ENCODE assay signal across 11 mouse cellular contexts in genomic region chr2:128709264-128709663, GRCm38 (mm10). TPM values are rescaled to one million over a fixed set of nuclear protein-coding genes. Genes with fewer than 3 reads are reported as not detected.
DNase-seq lines count a peak whose midpoint lies in the region; ATAC-seq and TF ChIP-seq lines count a peak whose summit lies in the region.
"Had no signal": no experiment of that assay in that cellular context is flagged by ENCODE, and none has a peak within 500 bp of the region (broad histone marks: within the 10 kb centered on the region; RNA-seq: fewer than 3 reads in every experiment).

No protein-coding gene starts in this region.

- no peak for TF ChIP-seq CTCF in Patski (IDR thresholded peaks at IDR 0.05)
- no peak for TF ChIP-seq CTCF in cortical plate, adult 2 months (IDR thresholded peaks at IDR 0.05; ENCODE audit: extremely low read depth, insufficient read depth, low read length)

- peaks cover 3% of the 10 kb centered on the region; the same call in 1 of the 2 replicates for H3K4me1 ChIP-seq in cortical plate, adult 2 months (ENCODE audit: control insufficient read depth, insufficient read depth, low read length)

- H3K27me3 ChIP-seq in Patski, result peaks cover 6% of the 10 kb centered on the region
- H3K27me3 ChIP-seq: liver, embryonic 15.5 days had no signal

- peak overlapping the region; percentile 15; the same call in 1 of the 2 replicates for H3K27ac ChIP-seq in cortical plate, adult 2 months (ENCODE audit: insufficient read depth, low read length)
- H3K27ac ChIP-seq: hindbrain, embryonic 14.5 days had no signal

- no peak for TF ChIP-seq POLR2A in cortical plate, adult 2 months (IDR thresholded peaks at IDR 0.05; ENCODE audit: extremely low read depth, insufficient read depth, low read length)

- H3K4me3 ChIP-seq in cortical plate, adult 2 months (ENCODE audit: insufficient read depth, low read length), result no peak overlapping the region
- H3K4me3 ChIP-seq: liver, embryonic 15.5 days had no signal

- POLR2A ChIA-PET in Patski (lab: Charles Lee), result interaction anchor here (1.2 kb wide), 1 partner anchor 29 kb away, joined by 3 read pairs; no protein-coding TSS in a partner anchor

- in situ Hi-C loops in Patski (cut with MboI; ENCODE audit: low pct_unique_long_range_greater_than_20kb), result no loop called here

- CTCF ChIA-PET in Patski (lab: Charles Lee), result interaction anchor here (2.3 to 3.2 kb wide), 2 partner anchors 11 to 62 kb away, joined by 13 to 20 read pairs; partner anchors contain the start of gene Mertk

- ATAC-seq in Patski, result peak; percentile 82
- no peak for ATAC-seq in cerebellum, adult (ENCODE audit: insufficient number of reproducible peaks, low FRiP score, low TSS enrichment)

- peak; percentile 26 for DNase-seq in kidney, postnatal 14 days
- no peak for DNase-seq in kidney, postnatal 36 days
- peak; percentile 82 for DNase-seq in Patski (ENCODE audit: low read depth, low spot score)
- DNase-seq in layer of hippocampus, adult 9-11 months, result peak; percentile 50
- DNase-seq in thymus, postnatal 4 days, result no peak
- DNase-seq: right cerebral cortex, postnatal 25 days; thymus, adult 2 months had no signal

RNA-seq across cellular contexts. Expression of gene Mertk, which starts 10.5 kb away (rescaled TPM):
- polyA plus RNA-seq in Patski (2021), result 2.5 TPM
- 17.9 and 21.3 TPM in 2 replicates for polyA plus RNA-seq in cortical plate, adult 2 months (2012; rRNA removed)

RNA-seq across cellular contexts. Expression of gene Anapc1, which starts 22.1 kb away (rescaled TPM):
- polyA plus RNA-seq in Patski (2021), result 57.0 TPM
- 36.5 and 41.5 TPM in 2 replicates for polyA plus RNA-seq in cortical plate, adult 2 months (2012; rRNA removed)

Comparison
In these comparisons a context has a peak if more than half of its experiments do, and no peak if none do; other contexts are left out.
1. DNase-seq: peak in kidney, postnatal 14 days (single experiment), Patski (single experiment) and layer of hippocampus, adult 9-11 months (single experiment); none in kidney, postnatal 36 days (0 of 2) and thymus, postnatal 4 days (single experiment).